Mouse (Mus musculus): ENCODE measurements around the gene Wapl.
A peak's percentile ranks its signal among the peaks of the same experiment; 100 is the strongest.

Wapl gene

DNA sequence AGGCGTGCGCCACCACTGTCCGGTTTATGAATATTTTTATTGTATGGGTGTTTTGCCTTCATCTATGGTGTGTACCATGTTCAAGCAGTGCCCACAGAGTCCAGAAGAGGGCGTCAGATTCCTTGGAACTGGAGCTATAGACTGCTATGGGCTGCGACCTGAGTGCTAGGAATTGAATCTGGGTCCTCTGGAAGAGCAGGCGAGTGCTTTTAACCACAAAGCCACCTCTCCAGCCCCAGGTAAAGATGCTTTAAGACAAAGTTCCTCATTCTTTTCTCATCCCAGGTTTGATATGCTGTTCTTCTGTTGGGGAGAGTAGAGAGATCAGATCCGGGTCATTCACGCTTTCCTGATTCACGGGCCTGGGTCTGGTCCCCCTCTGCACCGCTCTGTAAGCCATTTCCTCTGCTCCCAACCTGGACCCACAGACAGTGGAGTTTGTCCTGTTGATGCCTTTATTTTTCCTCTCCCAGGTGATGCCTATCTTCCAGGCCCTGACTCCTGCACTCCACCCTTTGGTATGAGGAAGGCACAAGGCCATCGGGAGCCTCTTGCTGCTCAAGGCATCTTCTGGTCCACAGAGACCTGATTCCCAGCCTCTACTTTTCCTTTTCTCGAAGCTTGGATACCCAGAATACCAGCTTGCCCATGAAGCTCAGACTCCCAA lies 103.1 kb downstream of the Wapl start:
- DNase-seq: no peak

GRCm38 (mm10) chr14:34777810-34778209 lies 104.1 kb downstream of the Wapl start:
- peak; percentile 12 for DNase-seq

GRCm38 (mm10) chr14:34778760-34779159 lies 105.0 kb downstream of the Wapl start:
- DNase-seq: no peak

GRCm38 (mm10) chr14:34793406-34794037 lies 119.8 kb downstream of the Wapl start:
- DNase-seq: no peak
